Mouse (Mus musculus) heart, embryonic 12.5 days (tissue): ENCODE measurements around the gene Gpc5. TPM values are rescaled to one million over a fixed set of nuclear protein-coding genes. Genes with fewer than 3 reads are reported as not detected.
"Not testable (repeated sequence)": the region's sequence is repeated elsewhere in the genome, so short reads cannot be mapped to it uniquely, and the experiment has no call there.

ENCODE experiments used
- ATAC-seq: fragments of 200-750 bp; cut with Nextera tagmentation; 2 replicates; pipeline ENCODE4 v1.8.0; 2017; ENCODE audit warnings: moderate TSS enrichment, moderate library complexity; ENCODE audit not compliant: insufficient number of reproducible peaks, low FRiP score
- H3K27ac ChIP-seq: fragments of 300-500 bp; sonication (generic); 2 replicates; pipeline ENCODE4 v1.5.1; 2016; ENCODE audit warnings: mild to moderate bottlenecking, moderate library complexity; ENCODE audit not compliant: poor library complexity, severe bottlenecking
- H3K27me3 ChIP-seq: fragments of 300-500 bp; sonication (generic); replicated peaks from 2 replicates; pipeline ENCODE4 v1.6.1; 2016; ENCODE audit warnings: mild to moderate bottlenecking, moderate library complexity
- H3K36me3 ChIP-seq: fragments of 300-500 bp; sonication (generic); 2 replicates; pipeline ENCODE4 v1.6.1; 2016; ENCODE audit warnings: mild to moderate bottlenecking, moderate library complexity
- H3K4me1 ChIP-seq: fragments of 300-500 bp; sonication (generic); replicated peaks from 2 replicates; pipeline ENCODE4 v1.6.1; 2016; ENCODE audit warnings: mild to moderate bottlenecking
- H3K4me2 ChIP-seq: fragments of 300-500 bp; sonication (generic); 2 replicates; pipeline ENCODE4 v1.6.1; 2016; ENCODE audit warnings: mild to moderate bottlenecking, moderate library complexity
- H3K4me3 ChIP-seq: fragments of 300-500 bp; sonication (generic); 2 replicates; pipeline ENCODE4 v1.5.1; 2016; ENCODE audit warnings: mild to moderate bottlenecking
- H3K9ac ChIP-seq: fragments of 300-500 bp; sonication (generic); 2 replicates; pipeline ENCODE4 v1.6.1; 2016; ENCODE audit warnings: mild to moderate bottlenecking, moderate library complexity
- H3K9me3 ChIP-seq: fragments of 300-500 bp; sonication (generic); replicated peaks from 2 replicates; pipeline ENCODE4 v1.6.1; 2016; ENCODE audit warnings: mild to moderate bottlenecking, moderate library complexity
- WGBS: fragments of 180-500 bp; shearing (Covaris S2); methylation state at CpG from one replicate; pipeline ENCODE4 v1.1.7; 2016; 5-methylcytosine and 5-hydroxymethylcytosine counted together
- polyA plus RNA-seq: library from polyadenylated mRNA; unstranded; fragments of >200 nt; fragmentation: Nextera tagmentation; extraction: Ambion mirVana; gene quantifications from 2 replicates; pipeline ENCODE4 v1.2.1, GENCODE M21; 2016

The Gpc5 gene
- polyA plus RNA-seq, 1 experiment from 2014 or later: 0.57 TPM

- no peaks in the 10 kb centered on the region for H3K27me3 ChIP-seq
- H3K4me1 ChIP-seq: no peaks in the 10 kb centered on the region
- no peak overlapping the region for H3K9ac ChIP-seq
- H3K27ac ChIP-seq: no peak overlapping the region
- H3K36me3 ChIP-seq: 0 out of 2 replicates have a peak, but pooled peaks cover 2% of the 10 kb centered on the region
- H3K4me2 ChIP-seq: no peak overlapping the region
- no peak overlapping the region for H3K4me3 ChIP-seq
- no peak for ATAC-seq
- 80% methylated on average over 4 of the region's 4 CpGs for WGBS
- H3K9me3 ChIP-seq: no peaks in the 10 kb centered on the region
These were observed 34.5 kb upstream of the Gpc5 start for GRCm38 (mm10) chr14:115057524-115057923.

DNA sequence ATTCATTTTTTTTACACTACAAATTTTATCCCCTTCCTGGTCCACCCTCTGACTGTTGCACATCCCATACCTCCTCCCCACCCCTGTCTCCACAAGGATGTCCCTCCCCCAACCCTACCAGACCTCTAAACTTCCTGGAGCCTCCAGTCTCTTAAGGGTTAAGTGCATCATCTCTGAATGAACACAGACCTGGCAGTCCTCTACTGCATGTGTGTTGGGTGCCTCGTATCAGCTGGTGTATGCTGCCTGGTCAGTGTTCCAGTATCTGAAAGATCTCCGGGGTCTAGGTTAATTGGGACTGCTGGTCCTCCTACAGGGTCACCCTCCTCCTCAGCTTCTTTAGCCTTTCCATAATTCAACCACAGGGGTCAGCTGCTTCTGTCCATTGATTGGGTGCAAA is 25.9 kb upstream of the Gpc5 start:
- not testable (repeated sequence) for H3K4me1 ChIP-seq, H3K9ac ChIP-seq, H3K36me3 ChIP-seq, ATAC-seq, H3K27me3 ChIP-seq, H3K4me3 ChIP-seq, H3K4me2 ChIP-seq, H3K9me3 ChIP-seq, H3K27ac ChIP-seq
- 44% methylated on average over 2 of the region's 2 CpGs for WGBS

- 40% methylated on average over 6 of the region's 6 CpGs for WGBS
These were observed 21.5 kb upstream of the Gpc5 start for GRCm38 (mm10) chr14:115070534-115070933.

GRCm38 (mm10) chr14:115077340-115077739 is 14.7 kb upstream of the Gpc5 start:
- Histone ChIP-seq H3K9me3 (no peaks in the 10 kb centered on the region), H3K4me2 (no peak overlapping the region), H3K27me3 (no peaks in the 10 kb centered on the region), H3K9ac (no peak overlapping the region), H3K27ac (no peak overlapping the region), H3K4me3 (no peak overlapping the region), H3K4me1 (no peaks in the 10 kb centered on the region), H3K36me3 (no peaks in the 10 kb centered on the region)
- WGBS: 51% methylated on average over 9 of the region's 9 CpGs
- no peak for ATAC-seq

More at GRCm38 (mm10) chr14:115070534-115070933, 21.5 kb upstream of the Gpc5 start:
- Histone ChIP-seq H3K27me3 (no peaks in the 10 kb centered on the region), H3K27ac (no peak overlapping the region), H3K4me3 (no peak overlapping the region), H3K4me2 (no peak overlapping the region), H3K4me1 (no peaks in the 10 kb centered on the region), H3K9ac (no peak overlapping the region), H3K9me3 (no peaks in the 10 kb centered on the region), H3K36me3 (no peaks in the 10 kb centered on the region)
- no peak for ATAC-seq

DNA sequence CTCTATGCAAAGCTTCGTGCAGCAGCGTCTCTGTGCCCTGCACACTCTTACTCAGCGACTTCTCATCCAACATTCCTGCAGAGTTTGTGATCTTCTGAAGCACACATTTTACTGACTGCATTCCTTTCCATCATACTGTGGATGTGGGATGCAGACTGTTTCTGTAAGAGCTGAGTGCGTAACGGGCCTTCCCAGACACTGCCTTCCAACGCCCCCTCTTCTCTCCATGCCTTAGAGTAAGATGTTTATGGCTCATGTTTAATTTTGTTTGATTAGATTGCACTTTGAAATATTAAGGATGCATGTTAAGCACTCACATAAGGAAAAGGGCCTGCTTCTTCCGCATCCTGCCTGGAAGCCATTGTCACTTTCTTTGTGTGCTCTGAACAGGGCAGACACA is 14.0 kb upstream of the Gpc5 start:
- H3K4me1 ChIP-seq: no peaks in the 10 kb centered on the region
- H3K27me3 ChIP-seq: no peaks in the 10 kb centered on the region
- H3K9ac ChIP-seq: no peak overlapping the region
- no peak overlapping the region for H3K4me2 ChIP-seq
- no peaks in the 10 kb centered on the region for H3K9me3 ChIP-seq
- H3K36me3 ChIP-seq: no peaks in the 10 kb centered on the region
- H3K4me3 ChIP-seq: no peak overlapping the region
- H3K27ac ChIP-seq: no peak overlapping the region
- ATAC-seq: no peak
- 75% methylated on average over 7 of the region's 7 CpGs for WGBS

DNA sequence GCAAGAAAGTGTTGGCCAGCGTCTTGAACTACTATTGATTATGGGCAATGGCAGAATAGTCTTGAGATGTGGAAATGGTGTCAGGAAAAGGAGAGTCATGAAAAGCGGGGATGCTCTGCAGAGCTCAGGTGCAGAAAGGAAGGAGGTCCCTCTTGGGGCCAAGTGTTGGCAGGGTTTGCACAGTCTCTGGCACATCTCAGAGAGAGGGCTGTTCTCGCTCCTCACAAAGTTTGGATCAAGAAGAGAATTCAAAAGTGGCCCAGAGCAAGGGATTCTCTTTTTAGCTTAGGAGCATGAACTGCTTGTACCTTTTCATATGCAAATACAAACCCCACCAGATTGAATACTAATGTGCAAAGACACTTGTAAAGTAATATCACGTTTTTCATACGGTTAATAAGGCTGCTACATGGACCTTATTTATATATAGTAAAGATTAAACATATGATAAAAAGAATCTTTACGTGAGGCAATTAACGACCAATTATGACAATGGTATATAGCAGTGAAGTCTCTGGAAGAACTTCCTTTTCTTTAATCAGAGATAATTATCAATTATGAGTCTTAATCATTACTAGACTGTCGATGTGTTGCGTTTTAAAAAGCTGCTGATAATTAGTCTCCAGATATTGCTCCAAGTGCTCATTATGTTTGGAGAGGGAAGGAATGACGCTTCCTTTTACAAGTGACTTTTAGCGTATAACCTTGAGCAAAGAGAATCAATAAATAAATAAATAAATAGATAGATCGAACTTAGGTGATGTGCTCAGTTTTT is 10.1 kb upstream of the Gpc5 start:
- H3K4me3 ChIP-seq: no peak overlapping the region
- H3K9ac ChIP-seq: no peak overlapping the region
- 79% methylated on average over 12 of the region's 12 CpGs for WGBS
- H3K27ac ChIP-seq: no peak overlapping the region
- H3K4me1 ChIP-seq: no peaks in the 10 kb centered on the region
- H3K9me3 ChIP-seq: no peaks in the 10 kb centered on the region
- no peaks in the 10 kb centered on the region for H3K27me3 ChIP-seq
- ATAC-seq: no peak
- H3K4me2 ChIP-seq: no peak overlapping the region
- no peaks in the 10 kb centered on the region for H3K36me3 ChIP-seq

DNA sequence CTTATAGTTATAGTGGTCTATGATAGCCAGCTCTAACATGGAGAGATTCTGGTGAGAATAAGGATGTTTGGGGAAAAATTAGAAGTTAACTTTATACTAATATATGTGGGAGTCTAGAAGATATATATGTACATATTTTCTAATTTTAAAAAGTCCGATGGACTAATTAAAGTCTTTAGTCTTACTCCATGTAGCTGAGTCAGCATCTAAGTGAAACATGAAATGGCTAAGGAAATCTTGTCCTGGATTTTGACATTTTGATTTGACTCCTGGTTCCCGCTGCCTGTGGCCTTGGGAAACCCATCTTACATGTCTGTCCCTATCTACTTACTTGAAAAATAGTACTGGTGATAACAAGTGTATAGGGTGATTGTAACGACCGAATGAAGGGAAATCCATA is 1.5 kb upstream of the Gpc5 start:
- no peaks in the 10 kb centered on the region for H3K36me3 ChIP-seq
- WGBS: 79% methylated on average over 4 of the region's 4 CpGs
- no peaks in the 10 kb centered on the region for H3K9me3 ChIP-seq
- peaks cover 36% of the 10 kb centered on the region for H3K27me3 ChIP-seq
- no peak overlapping the region for H3K27ac ChIP-seq
- H3K4me2 ChIP-seq: no peak overlapping the region
- no peak overlapping the region for H3K9ac ChIP-seq
- H3K4me3 ChIP-seq: no peak overlapping the region
- ATAC-seq: no peak
- peaks cover 7% of the 10 kb centered on the region; the same call in 1 of the 2 replicates for H3K4me1 ChIP-seq

GRCm38 (mm10) chr14:115092510-115092909 is 495 bp downstream of the Gpc5 start:
- no peak overlapping the region for H3K27ac ChIP-seq

GRCm38 (mm10) chr14:115092952-115093351 is 937 bp downstream of the Gpc5 start:
- H3K27me3 ChIP-seq: peaks cover 36% of the 10 kb centered on the region
- peak overlapping the region; percentile 61 for H3K4me3 ChIP-seq
- H3K4me2 ChIP-seq: peak overlapping the region; percentile 99
- 21% methylated on average over 6 of the region's 6 CpGs for WGBS
- no peaks in the 10 kb centered on the region for H3K9me3 ChIP-seq
- no peak overlapping the region for H3K27ac ChIP-seq
- peaks cover 7% of the 10 kb centered on the region; the same call in 1 of the 2 replicates for H3K4me1 ChIP-seq
- peak overlapping the region; percentile 67; the same call in 1 of the 2 replicates for H3K9ac ChIP-seq
- no peaks in the 10 kb centered on the region for H3K36me3 ChIP-seq
- no peak for ATAC-seq

More at GRCm38 (mm10) chr14:115092510-115092909, 495 bp downstream of the Gpc5 start:
- Histone ChIP-seq H3K4me3 (peak overlapping the region; percentile 61), H3K9ac (peak overlapping the region; percentile 67), H3K4me2 (peak overlapping the region; percentile 99), H3K4me1 (peaks cover 7% of the 10 kb centered on the region; the same call in 1 of the 2 replicates), H3K9me3 (no peaks in the 10 kb centered on the region), H3K27me3 (peaks cover 36% of the 10 kb centered on the region), H3K36me3 (no peaks in the 10 kb centered on the region)
- peak; percentile 47; the same call in 1 of the 2 replicates for ATAC-seq
- WGBS: under 1% methylated on average over 33 of the region's 33 CpGs

GRCm38 (mm10) chr14:115100617-115101299 is 8.7 kb downstream of the Gpc5 start:
- Histone ChIP-seq H3K9me3 (no peaks in the 10 kb centered on the region), H3K4me1 (no peaks in the 10 kb centered on the region), H3K4me2 (no peak overlapping the region), H3K4me3 (no peak overlapping the region), H3K9ac (no peak overlapping the region), H3K27ac (no peak overlapping the region), H3K36me3 (no peaks in the 10 kb centered on the region), H3K27me3 (no peaks in the 10 kb centered on the region)
- ATAC-seq: no peak
- WGBS: 82% methylated on average over 9 of the region's 9 CpGs

GRCm38 (mm10) chr14:115106326-115106725 is 14.3 kb downstream of the Gpc5 start:
- Histone ChIP-seq H3K27me3 (no peaks in the 10 kb centered on the region), H3K4me1 (no peaks in the 10 kb centered on the region), H3K9me3 (no peaks in the 10 kb centered on the region), H3K9ac (no peak overlapping the region), H3K4me3 (no peak overlapping the region), H3K4me2 (no peak overlapping the region), H3K27ac (no peak overlapping the region), H3K36me3 (no peaks in the 10 kb centered on the region)
- ATAC-seq: no peak
